Mouse (Mus musculus) CH12.LX (cell line): ENCODE data around the gene Apbb1ip.

Experiments used
- CTCF ChIP-seq, 2 experiments: IDR thresholded peaks in 1 of 2; conservative IDR thresholded peaks in 1 of 2; 2 replicates each; pipeline ENCODE4 v1.5.1; 2011 to 2012; ENCODE audit warnings: low read depth in 2 of 2, low read length in 2 of 2, improper control_type of control experiment in 1 of 2, inconsistent platforms in 1 of 2, mild to moderate bottlenecking in 1 of 2, moderate library complexity in 1 of 2
- E2F4 ChIP-seq: IDR thresholded peaks from 2 replicates; pipeline ENCODE4 v1.6.1; 2011; ENCODE audit warnings: low read depth, low read length, improper control_type of control experiment; ENCODE audit not compliant: insufficient replicate concordance
- EP300 ChIP-seq: IDR thresholded peaks from 2 replicates; pipeline ENCODE4 v1.6.1; 2011; ENCODE audit warnings: low read length, improper control_type of control experiment
- GABPA ChIP-seq: IDR thresholded peaks from 2 replicates; pipeline ENCODE4 v1.6.1; 2012; ENCODE audit warnings: low read depth, low read length, improper control_type of control experiment, inconsistent platforms; ENCODE audit not compliant: insufficient replicate concordance
- IRF4 ChIP-seq: IDR thresholded peaks from 2 replicates; pipeline ENCODE4 v1.6.1; 2014; ENCODE audit warnings: low read depth, mild to moderate bottlenecking, inconsistent platforms, low read length, improper control_type of control experiment
- MAFK ChIP-seq: IDR thresholded peaks from 2 replicates; pipeline ENCODE4 v1.6.1; 2011; ENCODE audit warnings: low read length, improper control_type of control experiment; ENCODE audit not compliant: insufficient replicate concordance
- MAZ ChIP-seq: IDR thresholded peaks from 2 replicates; pipeline ENCODE4 v1.6.1; 2012; ENCODE audit warnings: low read depth, mild to moderate bottlenecking, inconsistent platforms, low read length, improper control_type of control experiment, moderate library complexity
- RCOR1 ChIP-seq: conservative IDR thresholded peaks from 2 replicates; pipeline ENCODE4 v1.6.1; 2012; ENCODE audit warnings: low read depth, mild to moderate bottlenecking, inconsistent platforms, low read length, improper control_type of control experiment
- SMC3 ChIP-seq: IDR thresholded peaks from 2 replicates; pipeline ENCODE4 v1.6.1; 2011; ENCODE audit warnings: low read depth, low read length, improper control_type of control experiment
- ZKSCAN1 ChIP-seq: IDR thresholded peaks from 2 replicates; pipeline ENCODE4 v1.6.1; 2012; ENCODE audit warnings: low read depth, inconsistent platforms, low read length, improper control_type of control experiment, borderline replicate concordance
- ZMIZ1 ChIP-seq: IDR thresholded peaks from 2 replicates; pipeline ENCODE4 v1.6.1; 2012; ENCODE audit warnings: low read depth, mild to moderate bottlenecking, inconsistent platforms, low read length, improper control_type of control experiment

GRCm38 (mm10) chr2:22878781-22879180, 104.9 kb downstream of the Apbb1ip start:
- TF ChIP-seq EP300 (no peak), SMC3 (no peak), E2F4 (no peak), ZKSCAN1 (no peak), RCOR1 (no peak), MAZ (no peak), CTCF (conservative IDR thresholded peaks at IDR 0.05 in 1 of 2, IDR thresholded peaks at IDR 0.05 in 1 of 2; ENCODE audit: low read depth in 2 of 2, low read length in 2 of 2) (no peak), MAFK (no peak), IRF4 (no peak), ZMIZ1 (no peak), GABPA (no peak)
